Mouse (Mus musculus) lung, embryonic 16.5 days (tissue): ENCODE data around the gene Trim26. TPM values are rescaled to one million over a fixed set of nuclear protein-coding genes. Genes with fewer than 3 reads are reported as not detected.

Experiments
- ATAC-seq: fragments of 200-750 bp; cut with Nextera tagmentation; 2 replicates; pipeline ENCODE4 v1.8.0; 2017; ENCODE audit warnings: low read depth, mild to moderate bottlenecking, moderate library complexity
- H3K27ac ChIP-seq: fragments of 300-500 bp; sonication (generic); 2 replicates; pipeline ENCODE4 v1.5.1; 2014; ENCODE audit warnings: mild to moderate bottlenecking, control low read depth, low read length
- H3K27me3 ChIP-seq: fragments of 300-500 bp; sonication (generic); 2 replicates; pipeline ENCODE4 v1.6.1; 2014; ENCODE audit warnings: low read depth, low read length, mixed read lengths; ENCODE audit not compliant: control insufficient read depth, insufficient read depth
- H3K36me3 ChIP-seq: fragments of 300-500 bp; sonication (generic); 2 replicates; pipeline ENCODE4 v1.6.1; 2014; ENCODE audit warnings: low read length; ENCODE audit not compliant: control insufficient read depth, insufficient read depth
- H3K4me1 ChIP-seq: fragments of 300-500 bp; sonication (generic); replicated peaks from 2 replicates; pipeline ENCODE4 v1.6.1; 2014; ENCODE audit warnings: low read length, mixed read lengths; ENCODE audit not compliant: control insufficient read depth, insufficient read depth
- H3K4me2 ChIP-seq: fragments of 300-500 bp; sonication (generic); 2 replicates; pipeline ENCODE4 v1.6.1; 2014; ENCODE audit warnings: low read depth, low read length, control low read depth
- H3K4me3 ChIP-seq: fragments of 300-500 bp; sonication (generic); 2 replicates; pipeline ENCODE4 v1.5.1; 2014; ENCODE audit warnings: mild to moderate bottlenecking, low read length, control low read depth
- H3K9ac ChIP-seq: fragments of 300-500 bp; sonication (generic); 2 replicates; pipeline ENCODE4 v1.6.1; 2014; ENCODE audit warnings: low read length, control low read depth
- H3K9me3 ChIP-seq: fragments of 300-500 bp; sonication (generic); 2 replicates; pipeline ENCODE4 v1.6.1; 2016; ENCODE audit warnings: low read length; ENCODE audit not compliant: control insufficient read depth
- WGBS: fragments of 180-500 bp; shearing (Covaris S2); extraction: QIAGEN DNeasy Blood & Tissue Kit; methylation state at CpG from one replicate; pipeline ENCODE4 v1.1.7; 2014; 5-methylcytosine and 5-hydroxymethylcytosine counted together
- polyA plus RNA-seq: library from polyadenylated mRNA; unstranded; fragments of >200 nt; fragmentation: Nextera tagmentation; extraction: Ambion mirVana; gene quantifications from 2 replicates; pipeline ENCODE4 v1.2.1, GENCODE M21; 2015

The Trim26 gene
- polyA plus RNA-seq, 1 experiment from 2014 or later = 40.6 TPM

DNA sequence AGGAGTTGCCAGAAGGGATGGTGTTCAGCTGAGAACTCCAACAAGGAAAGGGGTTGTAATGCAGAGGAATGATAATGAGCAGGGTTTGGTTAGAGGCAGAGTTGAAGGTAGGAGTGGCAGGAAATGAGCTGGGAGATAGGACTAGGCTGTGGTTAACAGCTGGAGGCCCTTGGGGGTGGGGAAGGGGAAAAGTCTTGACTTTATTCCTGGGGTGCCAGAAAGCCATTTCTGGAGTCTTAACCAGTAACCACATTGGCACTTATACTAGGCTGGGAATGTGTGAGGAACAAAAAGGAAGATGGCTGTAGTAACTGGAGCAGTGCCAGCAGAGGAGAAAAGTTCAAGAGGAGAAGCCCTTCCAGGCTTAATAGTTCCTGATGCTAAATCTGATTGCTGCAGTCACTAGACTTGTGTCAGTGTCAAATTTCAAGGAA, 7.4 kb downstream of the Trim26 start:
- Histone ChIP-seq H3K4me2 (no peak overlapping the region), H3K4me1 (peaks cover 6% of the 10 kb centered on the region; the same call in 1 of the 2 replicates), H3K9me3 (no peaks in the 10 kb centered on the region), H3K27me3 (no peaks in the 10 kb centered on the region), H3K9ac (no peak overlapping the region), H3K4me3 (no peak overlapping the region), H3K27ac (no peak overlapping the region), H3K36me3 (no peaks in the 10 kb centered on the region)
- ATAC-seq = no peak

DNA sequence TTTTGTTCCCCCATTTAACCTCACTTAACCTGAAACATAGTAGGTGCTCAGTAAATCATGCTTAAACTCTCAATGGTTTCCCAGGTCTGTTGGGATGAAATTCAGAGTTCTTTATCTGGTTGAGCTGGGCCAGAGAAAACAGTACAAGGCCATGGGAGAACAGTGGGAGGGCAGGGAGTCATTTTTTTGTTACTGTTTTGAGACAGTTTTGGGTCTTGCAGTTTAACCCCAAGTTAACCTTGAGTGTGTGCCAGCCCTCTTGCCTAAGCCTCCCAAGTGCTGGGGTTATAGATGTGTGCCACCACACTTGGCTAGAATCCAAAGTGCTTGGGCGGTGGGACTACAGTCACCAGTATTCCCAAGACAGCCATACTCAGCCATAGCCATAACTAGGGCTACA, 7.8 kb downstream of the Trim26 start:
- Histone ChIP-seq H3K36me3 (no peaks in the 10 kb centered on the region), H3K27ac (no peak overlapping the region), H3K4me2 (no peak overlapping the region), H3K27me3 (no peaks in the 10 kb centered on the region), H3K4me1 (peaks cover 6% of the 10 kb centered on the region; the same call in 1 of the 2 replicates), H3K4me3 (no peak overlapping the region), H3K9ac (no peak overlapping the region), H3K9me3 (no peaks in the 10 kb centered on the region)
- ATAC-seq = no peak
- WGBS = 45% methylated on average over 1 of the region's 1 CpGs

DNA sequence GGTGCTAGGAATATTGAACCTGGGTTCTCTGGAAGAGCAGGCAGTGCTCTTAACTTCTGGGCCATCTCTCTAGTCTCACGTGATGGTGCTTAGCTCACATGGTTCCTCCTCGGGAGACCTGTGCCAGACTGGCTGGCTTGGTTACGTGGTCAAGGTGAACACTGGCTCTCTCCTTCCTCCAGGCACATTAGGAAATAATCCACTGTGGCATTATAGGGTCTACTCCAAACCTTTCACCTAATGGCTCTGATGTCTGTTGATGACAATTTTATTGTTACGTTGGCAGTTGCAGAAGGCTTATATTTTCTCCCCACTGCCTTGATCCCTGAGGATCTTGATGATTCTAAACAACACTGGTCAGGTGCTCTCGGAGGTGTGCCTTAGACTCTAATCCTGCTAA, 12.0 kb downstream of the Trim26 start:
- Histone ChIP-seq H3K9ac (no peak overlapping the region), H3K36me3 (peaks cover 5% of the 10 kb centered on the region; the same call in 1 of the 2 replicates), H3K9me3 (no peaks in the 10 kb centered on the region), H3K4me2 (no peak overlapping the region), H3K27ac (no peak overlapping the region), H3K27me3 (no peaks in the 10 kb centered on the region), H3K4me3 (no peak overlapping the region), H3K4me1 (peaks cover 11% of the 10 kb centered on the region; the same call in 1 of the 2 replicates)
- ATAC-seq = no peak
- WGBS = 79% methylated on average over 5 of the region's 5 CpGs

DNA sequence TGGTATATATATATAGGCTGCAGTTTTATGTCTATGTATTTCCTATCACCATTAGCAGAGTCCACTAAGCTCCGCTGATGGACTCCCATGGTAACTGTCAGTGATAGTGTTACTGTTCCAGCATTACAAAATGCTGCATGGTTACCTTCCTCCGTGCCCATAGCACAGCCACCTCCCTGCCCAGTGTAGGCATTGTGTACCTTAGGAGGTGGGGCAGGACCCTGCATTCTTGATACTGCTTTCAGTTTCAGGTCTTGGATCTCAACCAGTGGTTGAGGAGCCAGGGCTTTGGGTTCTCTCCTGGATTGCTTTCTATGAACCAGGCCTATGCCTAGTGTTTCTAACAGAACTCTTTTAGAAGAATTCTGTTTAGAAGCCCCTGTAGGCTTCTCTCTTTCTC, 13.1 kb downstream of the Trim26 start:
- peaks cover 10% of the 10 kb centered on the region for H3K36me3 ChIP-seq
- H3K4me1 ChIP-seq = peaks cover 7% of the 10 kb centered on the region; the same call in 1 of the 2 replicates
- no peak overlapping the region for H3K4me2 ChIP-seq
- ATAC-seq = peak; percentile 72
- 76% methylated on average over 2 of the region's 2 CpGs for WGBS
- H3K27ac ChIP-seq = no peak overlapping the region
- no peak overlapping the region for H3K4me3 ChIP-seq
- H3K9me3 ChIP-seq = no peaks in the 10 kb centered on the region
- no peaks in the 10 kb centered on the region for H3K27me3 ChIP-seq
- H3K9ac ChIP-seq = no peak overlapping the region

DNA sequence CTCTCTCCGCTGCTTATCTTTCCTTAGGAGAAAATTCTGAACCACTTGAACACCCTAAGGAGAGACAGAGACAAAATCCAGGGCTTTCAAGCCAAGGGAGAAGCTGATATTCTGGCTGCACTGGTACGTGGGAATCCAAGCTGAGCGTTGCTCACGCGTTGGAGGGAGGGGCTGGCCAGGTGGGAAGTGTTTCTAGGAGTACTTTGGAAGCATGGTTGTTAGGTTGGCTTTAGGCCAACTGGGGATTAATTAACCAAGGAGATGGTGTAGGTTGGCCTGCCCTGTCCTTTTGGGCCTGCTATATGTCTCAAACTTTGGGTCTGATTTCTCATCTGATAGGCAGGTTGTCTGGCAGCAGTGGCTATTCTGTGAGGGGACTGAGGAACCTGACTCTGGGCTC, 14.3 kb downstream of the Trim26 start:
- Histone ChIP-seq H3K36me3 (peaks cover 12% of the 10 kb centered on the region), H3K4me2 (no peak overlapping the region), H3K27me3 (no peaks in the 10 kb centered on the region), H3K9me3 (no peaks in the 10 kb centered on the region), H3K4me1 (peaks cover 7% of the 10 kb centered on the region; the same call in 1 of the 2 replicates), H3K9ac (no peak overlapping the region), H3K27ac (no peak overlapping the region), H3K4me3 (no peak overlapping the region)
- no peak; the same call in 1 of the 2 replicates for ATAC-seq
- 65% methylated on average over 5 of the region's 5 CpGs for WGBS

DNA sequence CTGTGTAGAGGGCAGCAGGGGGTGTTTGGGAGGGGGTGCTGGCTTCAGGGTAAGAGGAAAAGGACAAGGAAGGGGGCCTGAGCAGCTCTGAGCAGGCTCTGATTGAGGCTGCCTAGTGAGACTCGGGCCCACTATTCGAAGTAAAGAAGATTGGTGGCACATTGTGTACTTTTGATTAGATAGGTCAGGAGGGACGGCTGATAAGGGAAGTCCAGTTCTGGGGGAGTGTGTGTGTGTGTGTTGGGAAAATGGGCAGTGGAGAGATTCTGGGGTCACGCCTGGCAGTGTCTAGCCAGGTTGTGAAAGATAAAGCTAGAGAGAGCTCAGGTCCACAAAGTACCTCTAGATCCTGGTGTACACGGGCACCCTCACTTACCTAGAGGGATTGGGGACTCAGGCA, 14.7 kb downstream of the Trim26 start:
- H3K9me3 ChIP-seq = no peaks in the 10 kb centered on the region
- 59% methylated on average over 5 of the region's 5 CpGs for whole genome bisulfite sequencing
- no peaks in the 10 kb centered on the region for H3K27me3 ChIP-seq
- no peak for ATAC-seq
- peaks cover 16% of the 10 kb centered on the region for H3K36me3 ChIP-seq
- no peak overlapping the region for H3K27ac ChIP-seq
- H3K4me3 ChIP-seq = no peak overlapping the region
- no peak overlapping the region for H3K4me2 ChIP-seq
- H3K9ac ChIP-seq = no peak overlapping the region
- peaks cover 7% of the 10 kb centered on the region; the same call in 1 of the 2 replicates for H3K4me1 ChIP-seq

DNA sequence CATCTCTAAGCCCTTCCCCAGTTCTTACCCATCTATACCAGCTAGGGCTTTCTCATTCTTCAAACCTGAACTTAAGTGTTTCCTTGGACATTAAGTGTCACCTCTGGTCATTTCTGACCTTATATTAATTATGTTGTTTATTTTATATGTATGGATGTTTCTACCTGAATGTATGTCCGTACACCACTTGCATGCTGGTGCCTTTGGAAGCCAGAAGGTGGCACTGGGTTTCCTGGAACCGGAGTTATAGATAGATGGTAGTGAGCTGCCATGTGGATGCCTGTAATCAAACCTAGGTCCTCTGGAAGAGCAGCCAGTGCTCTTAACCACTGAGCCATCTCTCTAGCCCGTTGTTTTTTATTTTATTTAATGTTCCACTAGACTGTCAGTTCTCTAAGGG, 18.6 kb downstream of the Trim26 start:
- Histone ChIP-seq H3K36me3 (peaks cover 31% of the 10 kb centered on the region), H3K9ac (no peak overlapping the region), H3K4me1 (peaks cover 2% of the 10 kb centered on the region; the same call in 1 of the 2 replicates), H3K4me3 (no peak overlapping the region), H3K27ac (no peak overlapping the region), H3K9me3 (no peaks in the 10 kb centered on the region), H3K4me2 (no peak overlapping the region), H3K27me3 (no peaks in the 10 kb centered on the region)
- no peak for ATAC-seq
- 92% methylated on average over 3 of the region's 3 CpGs for whole genome bisulfite sequencing

DNA sequence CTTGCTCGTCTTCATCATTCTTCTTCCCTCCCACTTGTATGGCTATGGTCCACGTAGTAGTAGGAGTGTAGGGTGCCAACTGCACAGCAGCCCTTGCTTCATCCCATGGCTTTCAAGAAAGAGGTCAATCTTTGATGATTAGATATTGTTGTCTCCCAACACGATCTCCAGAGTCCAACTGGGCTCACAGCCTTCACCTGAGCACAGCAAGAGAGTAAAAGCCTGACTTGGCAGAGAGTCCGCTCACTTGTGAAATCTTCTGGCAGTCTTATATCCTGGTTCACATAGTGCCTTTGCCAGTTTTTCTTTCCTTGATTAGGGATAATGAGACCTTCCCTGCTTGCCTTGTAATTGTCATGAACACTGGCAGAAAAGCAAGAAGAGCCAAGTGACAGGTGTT, 19.3 kb downstream of the Trim26 start:
- 85% methylated on average over 4 of the region's 4 CpGs for WGBS
- H3K9me3 ChIP-seq = no peaks in the 10 kb centered on the region
- no peak overlapping the region for H3K9ac ChIP-seq
- H3K4me3 ChIP-seq = no peak overlapping the region
- no peak for ATAC-seq
- peaks cover 31% of the 10 kb centered on the region for H3K36me3 ChIP-seq
- 0 out of 2 replicates have a peak, but pooled peaks cover under 1% of the 10 kb centered on the region for H3K4me1 ChIP-seq
- H3K4me2 ChIP-seq = no peak overlapping the region
- no peak overlapping the region for H3K27ac ChIP-seq
- H3K27me3 ChIP-seq = no peaks in the 10 kb centered on the region

DNA sequence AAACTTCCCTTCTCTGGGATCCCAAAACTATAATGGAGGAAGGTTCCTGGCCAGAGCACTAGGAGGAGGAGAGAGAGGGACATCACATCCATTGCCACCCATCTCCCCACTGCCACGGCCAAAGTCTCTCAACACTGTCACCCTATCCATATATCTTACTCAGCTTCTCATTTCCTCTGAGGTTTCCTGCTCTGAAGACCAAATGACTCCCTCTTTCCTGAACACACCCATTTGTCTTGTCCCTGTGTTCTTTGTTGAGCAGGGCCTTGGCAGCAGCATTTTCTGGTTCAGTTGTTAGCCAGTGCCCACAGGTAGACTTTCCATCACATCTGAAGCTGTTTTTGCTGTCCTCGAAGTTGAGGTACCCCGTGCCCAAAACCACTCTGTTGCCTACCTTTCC, 21.2 kb downstream of the Trim26 start:
- Histone ChIP-seq H3K4me2 (no peak overlapping the region), H3K36me3 (peaks cover 29% of the 10 kb centered on the region), H3K4me1 (no peaks in the 10 kb centered on the region), H3K27ac (no peak overlapping the region), H3K9me3 (no peaks in the 10 kb centered on the region), H3K9ac (no peak overlapping the region), H3K4me3 (no peak overlapping the region), H3K27me3 (no peaks in the 10 kb centered on the region)
- 86% methylated on average over 3 of the region's 3 CpGs for WGBS
- ATAC-seq = no peak

DNA sequence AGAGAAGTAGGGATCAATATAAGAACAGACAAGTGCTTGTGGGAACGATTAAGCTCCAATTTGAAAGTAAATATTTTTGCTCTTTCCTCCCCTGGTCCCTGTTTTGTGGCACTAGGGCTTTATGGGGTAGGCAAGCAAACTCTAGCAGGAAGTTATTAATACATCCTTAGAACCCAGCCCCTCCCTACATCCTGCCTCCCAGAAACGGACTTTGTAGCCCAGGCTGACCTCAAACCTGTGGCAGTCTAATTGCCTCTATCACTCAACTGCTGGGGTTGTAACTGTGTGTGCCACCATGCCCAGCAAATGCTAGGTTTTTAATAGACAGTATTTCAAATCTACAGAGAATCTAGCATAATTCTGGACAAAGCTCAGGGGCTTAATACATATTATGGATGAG, 24.7 kb downstream of the Trim26 start:
- peaks cover 14% of the 10 kb centered on the region for H3K36me3 ChIP-seq
- no peak overlapping the region for H3K4me3 ChIP-seq
- ATAC-seq = no peak
- peaks cover 15% of the 10 kb centered on the region for H3K27me3 ChIP-seq
- H3K9ac ChIP-seq = no peak overlapping the region
- H3K27ac ChIP-seq = no peak overlapping the region
- H3K4me2 ChIP-seq = no peak overlapping the region
- 34% methylated on average over 2 of the region's 2 CpGs for WGBS
- H3K4me1 ChIP-seq = 0 out of 2 replicates have a peak, but pooled peaks cover under 1% of the 10 kb centered on the region
- H3K9me3 ChIP-seq = no peaks in the 10 kb centered on the region
